Mouse (Mus musculus) testis, adult 2 months (tissue): Measurements from ENCODE around the gene Fmnl1. TPM values are rescaled to one million over a fixed set of nuclear protein-coding genes. Genes with fewer than 3 reads are reported as not detected.

Experiments used
- H3K27ac ChIP-seq: fragments of 200-500 bp; 2 replicates; pipeline ENCODE4 v1.5.1; 2012; ENCODE audit warnings: low read depth, low read length; ENCODE audit not compliant: control insufficient read depth, insufficient read depth
- H3K27me3 ChIP-seq: fragments of 200-500 bp; 2 replicates; pipeline ENCODE4 v1.6.1; 2012; ENCODE audit warnings: mild to moderate bottlenecking, low read length, moderate library complexity; ENCODE audit not compliant: control insufficient read depth, insufficient read depth
- H3K36me3 ChIP-seq: fragments of 200-500 bp; 2 replicates; pipeline ENCODE4 v1.6.1; 2012; ENCODE audit warnings: mild to moderate bottlenecking, low read length; ENCODE audit not compliant: control insufficient read depth, insufficient read depth
- H3K4me1 ChIP-seq: fragments of 200-500 bp; 2 replicates; pipeline ENCODE4 v1.6.1; 2012; ENCODE audit warnings: low read length; ENCODE audit not compliant: control insufficient read depth, insufficient read depth
- H3K4me3 ChIP-seq: fragments of 200-500 bp; 2 replicates; pipeline ENCODE4 v1.5.1; 2012; ENCODE audit warnings: low read depth, mild to moderate bottlenecking, low read length, moderate library complexity, mixed read lengths; ENCODE audit not compliant: control insufficient read depth
- CTCF ChIP-seq: fragments of 200-500 bp; IDR thresholded peaks from 2 replicates; pipeline ENCODE4 v1.5.1; 2012; ENCODE audit warnings: low read depth, mild to moderate bottlenecking, inconsistent platforms, low read length, moderate library complexity; ENCODE audit not compliant: control insufficient read depth, insufficient read depth, insufficient replicate concordance
- POLR2A ChIP-seq: fragments of 200-500 bp; IDR thresholded peaks from 2 replicates; pipeline ENCODE4 v1.6.1; 2012; ENCODE audit warnings: low read depth, mild to moderate bottlenecking, inconsistent platforms, low read length, moderate library complexity; ENCODE audit not compliant: control insufficient read depth
- polyA plus RNA-seq: library from polyadenylated mRNA; depleted of rRNA; stranded (reverse); fragments of >200 nt; gene quantifications from 2 replicates; pipeline ENCODE4 v1.2.3, GENCODE M21; 2012

Fmnl1 gene
- polyA plus RNA-seq, 1 experiment: 21.6 TPM

- Histone ChIP-seq H3K4me1 (no peaks in the 10 kb centered on the region), H3K27me3 (no peaks in the 10 kb centered on the region), H3K4me3 (no peak overlapping the region), H3K36me3 (no peaks in the 10 kb centered on the region), H3K27ac (no peak overlapping the region)
- no peak for TF ChIP-seq POLR2A
- no peak for TF ChIP-seq CTCF
Observed at GRCm38 (mm10) chr11:103229608-103230007, 58.7 kb downstream of the Fmnl1 start.

GRCm38 (mm10) chr11:103230626-103231025 lies 59.7 kb downstream of the Fmnl1 start:
- Histone ChIP-seq H3K27me3 (no peaks in the 10 kb centered on the region), H3K36me3 (no peaks in the 10 kb centered on the region), H3K27ac (no peak overlapping the region), H3K4me1 (no peaks in the 10 kb centered on the region), H3K4me3 (no peak overlapping the region)
- TF ChIP-seq POLR2A (no peak), CTCF (no peak)

- no peak for TF ChIP-seq CTCF
- TF ChIP-seq POLR2A: no peak
- no peaks in the 10 kb centered on the region for H3K4me1 ChIP-seq
- H3K4me3 ChIP-seq: no peak overlapping the region
- H3K27me3 ChIP-seq: no peaks in the 10 kb centered on the region
- H3K36me3 ChIP-seq: no peaks in the 10 kb centered on the region
- no peak overlapping the region for H3K27ac ChIP-seq
Observed at GRCm38 (mm10) chr11:103231367-103231766, 60.5 kb downstream of the Fmnl1 start.

- H3K27me3 ChIP-seq: no peaks in the 10 kb centered on the region
- no peaks in the 10 kb centered on the region for H3K36me3 ChIP-seq
- H3K4me3 ChIP-seq: no peak overlapping the region
- H3K4me1 ChIP-seq: no peaks in the 10 kb centered on the region
- no peak overlapping the region for H3K27ac ChIP-seq
- TF ChIP-seq CTCF (peak; percentile 60; the same call in 1 of the 2 replicates), POLR2A (no peak)
Observed at GRCm38 (mm10) chr11:103232966-103233365, 62.1 kb downstream of the Fmnl1 start.

GRCm38 (mm10) chr11:103234447-103234846 lies 63.5 kb downstream of the Fmnl1 start:
- no peaks in the 10 kb centered on the region for H3K36me3 ChIP-seq
- no peak for TF ChIP-seq POLR2A
- no peak overlapping the region for H3K4me3 ChIP-seq
- no peaks in the 10 kb centered on the region for H3K27me3 ChIP-seq
- H3K4me1 ChIP-seq: no peaks in the 10 kb centered on the region
- no peak overlapping the region for H3K27ac ChIP-seq

GRCm38 (mm10) chr11:103235702-103236101 lies 64.8 kb downstream of the Fmnl1 start:
- no peak overlapping the region for H3K27ac ChIP-seq
- no peak overlapping the region for H3K4me3 ChIP-seq
- no peaks in the 10 kb centered on the region for H3K4me1 ChIP-seq
- no peaks in the 10 kb centered on the region for H3K27me3 ChIP-seq
- TF ChIP-seq CTCF (no peak), POLR2A (no peak)
- H3K36me3 ChIP-seq: no peaks in the 10 kb centered on the region

DNA sequence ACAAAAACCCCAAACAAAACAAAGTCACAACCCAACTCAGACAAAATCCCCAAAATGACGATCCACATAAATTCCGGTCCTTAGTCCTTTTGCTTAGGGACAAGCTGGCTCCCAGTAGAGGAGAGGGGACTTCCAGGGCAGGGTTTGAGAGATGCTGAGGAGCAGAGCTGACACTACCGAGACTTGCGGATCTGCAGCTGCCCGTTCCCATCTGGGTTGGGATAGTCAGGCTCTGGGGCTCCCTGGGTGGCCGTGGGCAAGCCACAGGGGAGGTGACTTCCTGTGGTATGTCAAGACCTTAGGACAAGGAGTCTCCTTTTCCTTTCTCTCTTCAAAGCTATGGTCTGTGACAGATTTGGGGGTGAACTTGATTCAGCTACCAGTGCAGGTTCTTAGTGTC lies 65.5 kb downstream of the Fmnl1 start:
- Histone ChIP-seq H3K27me3 (no peaks in the 10 kb centered on the region), H3K36me3 (no peaks in the 10 kb centered on the region), H3K4me1 (no peaks in the 10 kb centered on the region), H3K4me3 (no peak overlapping the region), H3K27ac (no peak overlapping the region)
- TF ChIP-seq POLR2A (no peak), CTCF (no peak)

GRCm38 (mm10) chr11:103236903-103237302 lies 66.0 kb downstream of the Fmnl1 start:
- TF ChIP-seq POLR2A (no peak), CTCF (no peak)
- H3K4me1 ChIP-seq: no peaks in the 10 kb centered on the region
- no peak overlapping the region for H3K4me3 ChIP-seq
- no peaks in the 10 kb centered on the region for H3K27me3 ChIP-seq
- H3K36me3 ChIP-seq: no peaks in the 10 kb centered on the region
- H3K27ac ChIP-seq: no peak overlapping the region
